Mouse (Mus musculus): ENCODE measurements around the gene 9930111J21Rik1. TPM values are rescaled to one million over a fixed set of nuclear protein-coding genes. Genes with fewer than 3 reads are reported as not detected.
A peak's percentile ranks its signal among the peaks of the same experiment; 100 is the strongest.
"Not testable (repeated sequence)": the region's sequence is repeated elsewhere in the genome, so short reads cannot be mapped to it uniquely, and the experiment has no call there.

9930111J21Rik1 gene
- polyA plus RNA-seq, 1 experiment from 2014 or later: 13.0 TPM

- not testable (repeated sequence) for H3K4me3 ChIP-seq (ENCODE audit: inconsistent target); H3K36me3 ChIP-seq (ENCODE audit: inconsistent target); H3K79me2 ChIP-seq (ENCODE audit: inconsistent target); H3K27ac ChIP-seq
These were observed 39.9 kb downstream of the 9930111J21Rik1 start for GRCm38 (mm10) chr11:48939286-48939685.

- WGBS (ENCODE audit: missing documents): no CpG with 5 or more reads among the region's 3 CpGs
- H3K79me2 ChIP-seq (ENCODE audit: inconsistent target); H3K4me3 ChIP-seq (ENCODE audit: inconsistent target); H3K27ac ChIP-seq; H3K36me3 ChIP-seq (ENCODE audit: inconsistent target): not testable (repeated sequence)
These were observed 43.9 kb downstream of the 9930111J21Rik1 start for GRCm38 (mm10) chr11:48935291-48935690.

- H3K36me3 ChIP-seq (ENCODE audit: inconsistent target); H3K4me3 ChIP-seq (ENCODE audit: inconsistent target); H3K27ac ChIP-seq; H3K79me2 ChIP-seq (ENCODE audit: inconsistent target): not testable (repeated sequence)
- WGBS (ENCODE audit: missing documents): no CpG with 5 or more reads among the region's 1 CpGs
These were observed 45.3 kb downstream of the 9930111J21Rik1 start for GRCm38 (mm10) chr11:48933923-48934322.

GRCm38 (mm10) chr11:48933422-48933821, 45.8 kb downstream of the 9930111J21Rik1 start:
- H3K27ac ChIP-seq: not testable (repeated sequence)

GRCm38 (mm10) chr11:48928068-48928467, 51.1 kb downstream of the 9930111J21Rik1 start:
- WGBS (ENCODE audit: missing documents): 92% methylated on average over 1 of the region's 1 CpGs
- not testable (repeated sequence) for H3K27ac ChIP-seq; H3K36me3 ChIP-seq (ENCODE audit: inconsistent target); H3K79me2 ChIP-seq (ENCODE audit: inconsistent target); H3K4me3 ChIP-seq (ENCODE audit: inconsistent target)

More at GRCm38 (mm10) chr11:48933422-48933821, 45.8 kb downstream of the 9930111J21Rik1 start:
- WGBS (ENCODE audit: missing documents): 0% methylated on average over 1 of the region's 1 CpGs
- H3K79me2 ChIP-seq (ENCODE audit: inconsistent target); H3K4me3 ChIP-seq (ENCODE audit: inconsistent target); H3K36me3 ChIP-seq (ENCODE audit: inconsistent target): not testable (repeated sequence)

GRCm38 (mm10) chr11:48926437-48926836, 52.8 kb downstream of the 9930111J21Rik1 start:
- not testable (repeated sequence) for H3K36me3 ChIP-seq (ENCODE audit: inconsistent target); H3K4me3 ChIP-seq (ENCODE audit: inconsistent target); H3K27ac ChIP-seq; H3K79me2 ChIP-seq (ENCODE audit: inconsistent target)

- 23% methylated on average over 3 of the region's 5 CpGs for WGBS (ENCODE audit: missing documents)
- H3K4me3 ChIP-seq (ENCODE audit: inconsistent target); H3K27ac ChIP-seq; H3K36me3 ChIP-seq (ENCODE audit: inconsistent target); H3K79me2 ChIP-seq (ENCODE audit: inconsistent target): not testable (repeated sequence)
These were observed 55.4 kb downstream of the 9930111J21Rik1 start for GRCm38 (mm10) chr11:48923818-48924217.

- 97% methylated on average over 3 of the region's 3 CpGs for WGBS (ENCODE audit: missing documents)
- no peaks in the 10 kb centered on the region for H3K36me3 ChIP-seq (ENCODE audit: inconsistent target)
- H3K4me3 ChIP-seq (ENCODE audit: inconsistent target): no peak overlapping the region
- H3K79me2 ChIP-seq (ENCODE audit: inconsistent target): no peaks in the 10 kb centered on the region
- H3K27ac ChIP-seq: no peak overlapping the region
These were observed 60.8 kb downstream of the 9930111J21Rik1 start for GRCm38 (mm10) chr11:48918380-48918779.

GRCm38 (mm10) chr11:48913611-48914010, 65.6 kb downstream of the 9930111J21Rik1 start:
- H3K36me3 ChIP-seq (ENCODE audit: inconsistent target): peaks cover 17% of the 10 kb centered on the region; the same call in 1 of the 2 replicates
- no peaks in the 10 kb centered on the region for H3K79me2 ChIP-seq (ENCODE audit: inconsistent target)
- 43% methylated on average over 1 of the region's 1 CpGs for WGBS (ENCODE audit: missing documents)
- H3K27ac ChIP-seq: no peak overlapping the region
- H3K4me3 ChIP-seq (ENCODE audit: inconsistent target): no peak overlapping the region

GRCm38 (mm10) chr11:48908459-48908858, 70.7 kb downstream of the 9930111J21Rik1 start:
- 67% methylated on average over 1 of the region's 1 CpGs for WGBS (ENCODE audit: missing documents)
- H3K79me2 ChIP-seq (ENCODE audit: inconsistent target): no peaks in the 10 kb centered on the region
- H3K4me3 ChIP-seq (ENCODE audit: inconsistent target): no peak overlapping the region

GRCm38 (mm10) chr11:48902021-48902420, 77.2 kb downstream of the 9930111J21Rik1 start, which contains the start of gene Gm5431:
TSS of gene Gm5431 (minus strand) at chr11:48902214.
- peak within 1 kb of the TSS; percentile 98 for H3K27ac ChIP-seq
- 19% methylated on average over 2 of the region's 2 CpGs for WGBS (ENCODE audit: missing documents)
- peak within 1 kb of the TSS; percentile 68 for H3K4me3 ChIP-seq (ENCODE audit: inconsistent target)
- peaks cover 37% of the 10 kb centered on the region for H3K79me2 ChIP-seq (ENCODE audit: inconsistent target)
- H3K36me3 ChIP-seq (ENCODE audit: inconsistent target): peaks cover 15% of the 10 kb centered on the region; the same call in 1 of the 2 replicates

More at GRCm38 (mm10) chr11:48908459-48908858, 70.7 kb downstream of the 9930111J21Rik1 start:
- peaks cover 17% of the 10 kb centered on the region; the same call in 1 of the 2 replicates for H3K36me3 ChIP-seq (ENCODE audit: inconsistent target)
- no peak overlapping the region for H3K27ac ChIP-seq

GRCm38 (mm10) chr11:48901567-48901930, 77.6 kb downstream of the 9930111J21Rik1 start:
- peaks cover 42% of the 10 kb centered on the region for H3K79me2 ChIP-seq (ENCODE audit: inconsistent target)
- H3K27ac ChIP-seq: peak overlapping the region; percentile 98
- peak overlapping the region; percentile 68 for H3K4me3 ChIP-seq (ENCODE audit: inconsistent target)
- peaks cover 20% of the 10 kb centered on the region; the same call in 1 of the 2 replicates for H3K36me3 ChIP-seq (ENCODE audit: inconsistent target)
- 50% methylated on average over 1 of the region's 1 CpGs for WGBS (ENCODE audit: missing documents)

- H3K79me2 ChIP-seq (ENCODE audit: inconsistent target): peaks cover 48% of the 10 kb centered on the region
- peak overlapping the region; percentile 98 for H3K27ac ChIP-seq
- peaks cover 24% of the 10 kb centered on the region; the same call in 1 of the 2 replicates for H3K36me3 ChIP-seq (ENCODE audit: inconsistent target)
- peak overlapping the region; percentile 68 for H3K4me3 ChIP-seq (ENCODE audit: inconsistent target)
- WGBS (ENCODE audit: missing documents): 22% methylated on average over 5 of the region's 6 CpGs
These were observed 78.3 kb downstream of the 9930111J21Rik1 start for GRCm38 (mm10) chr11:48900654-48901566.

GRCm38 (mm10) chr11:48898812-48899431, 80.3 kb downstream of the 9930111J21Rik1 start:
- no peak overlapping the region for H3K4me3 ChIP-seq (ENCODE audit: inconsistent target)
- WGBS (ENCODE audit: missing documents): 48% methylated on average over 2 of the region's 2 CpGs
- no peak overlapping the region for H3K27ac ChIP-seq
- peaks cover 64% of the 10 kb centered on the region for H3K79me2 ChIP-seq (ENCODE audit: inconsistent target)
- H3K36me3 ChIP-seq (ENCODE audit: inconsistent target): peaks cover 24% of the 10 kb centered on the region; the same call in 1 of the 2 replicates
